Mouse (Mus musculus): ENCODE results near the gene Trim54. TPM values are rescaled to one million over a fixed set of nuclear protein-coding genes. Genes with fewer than 3 reads are reported as not detected.

The Trim54 gene
- polyA plus RNA-seq, 1 experiment from 2014 or later, result 16.3 TPM

Other genes with a start within 250 kb of the Trim54 start
- gene Tmem214, start 248.7 kb upstream of the Trim54 start, polyA plus RNA-seq (2014; fragmentation: Nextera tagmentation; extraction: Ambion mirVana), result 77.1 and 77.2 TPM in 2 replicates
- gene Agbl5, start 228.0 kb upstream of the Trim54 start, polyA plus RNA-seq (2014; fragmentation: Nextera tagmentation; extraction: Ambion mirVana), result 17.4 and 22.4 TPM in 2 replicates
- 507 and 572 TPM in 2 replicates for gene Ost4, start 208.9 kb upstream of the Trim54 start, polyA plus RNA-seq (2014; fragmentation: Nextera tagmentation; extraction: Ambion mirVana)
- 200 and 225 TPM in 2 replicates for gene Emilin1, start 203.3 kb upstream of the Trim54 start, polyA plus RNA-seq (2014; fragmentation: Nextera tagmentation; extraction: Ambion mirVana)
- 22.1 and 24.7 TPM in 2 replicates for gene Khk, start 195.3 kb upstream of the Trim54 start, polyA plus RNA-seq (2014; fragmentation: Nextera tagmentation; extraction: Ambion mirVana)
- 30.9 and 51.1 TPM in 2 replicates for gene Cgref1, start 171.1 kb upstream of the Trim54 start, polyA plus RNA-seq (2014; fragmentation: Nextera tagmentation; extraction: Ambion mirVana)
- gene Preb, start 156.4 kb upstream of the Trim54 start, polyA plus RNA-seq (2014; fragmentation: Nextera tagmentation; extraction: Ambion mirVana), result 85.3 and 91.2 TPM in 2 replicates
- gene Tcf23, start 148.1 kb upstream of the Trim54 start, polyA plus RNA-seq (2014; fragmentation: Nextera tagmentation; extraction: Ambion mirVana), result 0.19 TPM in 1 of 2 replicates, not detected in the other
- 189 and 195 TPM in 2 replicates for gene Atraid, start 68.4 kb upstream of the Trim54 start, polyA plus RNA-seq (2014; fragmentation: Nextera tagmentation; extraction: Ambion mirVana)
- 14.9 and 17.6 TPM in 2 replicates for gene Slc5a6, start 67.8 kb upstream of the Trim54 start, polyA plus RNA-seq (2014; fragmentation: Nextera tagmentation; extraction: Ambion mirVana)
- 29.1 and 30.2 TPM in 2 replicates for gene Cad, start 61.9 kb upstream of the Trim54 start, polyA plus RNA-seq (2014; fragmentation: Nextera tagmentation; extraction: Ambion mirVana)
- gene Dnajc5g, start 10.4 kb upstream of the Trim54 start, polyA plus RNA-seq (2014; fragmentation: Nextera tagmentation; extraction: Ambion mirVana), result not detected in 2 replicates
- gene Slc30a3, start 8.5 kb upstream of the Trim54 start, polyA plus RNA-seq (2014; fragmentation: Nextera tagmentation; extraction: Ambion mirVana), result 0.84 and 0.93 TPM in 2 replicates
- 0.39 TPM in 1 of 2 replicates, not detected in the other for gene Ucn, start 22.1 kb downstream of the Trim54 start, polyA plus RNA-seq (2014; fragmentation: Nextera tagmentation; extraction: Ambion mirVana)
- gene Mpv17, start 37.5 kb downstream of the Trim54 start, polyA plus RNA-seq (2014; fragmentation: Nextera tagmentation; extraction: Ambion mirVana), result 47.7 and 54.6 TPM in 2 replicates
- gene Gm29609, start 63.2 kb downstream of the Trim54 start, polyA plus RNA-seq (2014; fragmentation: Nextera tagmentation; extraction: Ambion mirVana), result 0.54 and 0.68 TPM in 2 replicates
- gene Gtf3c2, start 63.4 kb downstream of the Trim54 start, polyA plus RNA-seq (2014; fragmentation: Nextera tagmentation; extraction: Ambion mirVana), result 47.5 and 59.9 TPM in 2 replicates
- 124 and 141 TPM in 2 replicates for gene Snx17, start 76.5 kb downstream of the Trim54 start, polyA plus RNA-seq (2014; fragmentation: Nextera tagmentation; extraction: Ambion mirVana)
- 55.5 and 58.0 TPM in 2 replicates for gene Eif2b4, start 76.7 kb downstream of the Trim54 start, polyA plus RNA-seq (2014; fragmentation: Nextera tagmentation; extraction: Ambion mirVana)
- 5.4 and 5.8 TPM in 2 replicates for gene Zfp513, start 85.6 kb downstream of the Trim54 start, polyA plus RNA-seq (2014; fragmentation: Nextera tagmentation; extraction: Ambion mirVana)
- 102 and 107 TPM in 2 replicates for gene Ppm1g, start 104.0 kb downstream of the Trim54 start, polyA plus RNA-seq (2014; fragmentation: Nextera tagmentation; extraction: Ambion mirVana)
- gene Nrbp1, start 124.2 kb downstream of the Trim54 start, polyA plus RNA-seq (2014; fragmentation: Nextera tagmentation; extraction: Ambion mirVana), result 157 and 172 TPM in 2 replicates
- 0.68 and 0.83 TPM in 2 replicates for gene Gm9970, start 124.5 kb downstream of the Trim54 start, polyA plus RNA-seq (2014; fragmentation: Nextera tagmentation; extraction: Ambion mirVana)
- gene Krtcap3, start 135.0 kb downstream of the Trim54 start, polyA plus RNA-seq (2014; fragmentation: Nextera tagmentation; extraction: Ambion mirVana), result 14.8 and 15.2 TPM in 2 replicates
- gene Ift172, start 174.4 kb downstream of the Trim54 start, polyA plus RNA-seq (2014; fragmentation: Nextera tagmentation; extraction: Ambion mirVana), result 36.7 and 38.4 TPM in 2 replicates
- gene Fndc4, start 179.4 kb downstream of the Trim54 start, polyA plus RNA-seq (2014; fragmentation: Nextera tagmentation; extraction: Ambion mirVana), result 74.4 and 80.6 TPM in 2 replicates
- gene Gckr, start 180.7 kb downstream of the Trim54 start, polyA plus RNA-seq (2014; fragmentation: Nextera tagmentation; extraction: Ambion mirVana), result 0.17 and 0.31 TPM in 2 replicates

Measured in embryonic facial prominence, embryonic 14.5 days (tissue).